Mouse (Mus musculus): ENCODE measurements at regions not wholly inside any gene's neighbourhood (a gene's known extent, or its start where the extent isn't known, plus 50 kb on each side); places are given as distances from the start of the nearest gene placed in this dataset.
"Not testable (repeated sequence)": the region's sequence is repeated elsewhere in the genome, so short reads cannot be mapped to it uniquely, and the experiment has no call there.

DNA sequence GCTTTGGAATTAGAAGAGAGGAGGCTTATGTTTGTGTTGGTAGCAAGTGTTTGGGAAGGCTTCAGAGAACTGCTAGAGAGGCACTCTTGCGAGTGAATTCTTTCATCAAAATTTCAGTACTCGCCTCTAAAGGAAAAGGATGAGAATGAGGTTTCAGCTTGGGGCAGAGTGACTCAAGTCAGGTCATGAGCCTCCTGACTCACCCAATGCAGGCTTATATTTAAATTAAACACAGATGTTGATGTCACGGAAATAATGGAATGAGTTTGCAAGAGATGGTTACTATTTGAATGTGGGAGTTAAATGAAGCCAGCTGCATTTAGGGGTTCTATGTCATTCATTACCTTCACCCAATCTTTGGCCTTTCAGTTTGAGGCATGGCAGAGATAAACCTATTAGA lies 348.4 kb downstream of the Edem1 start:
- no peak for DNase-seq
- Histone ChIP-seq H3K9me3 (replicated peaks) (no peaks in the 10 kb centered on the region), H3K9ac (no peak overlapping the region), H3K36me3 (no peaks in the 10 kb centered on the region), H3K4me1 (replicated peaks) (no peaks in the 10 kb centered on the region), H3K4me2 (no peak overlapping the region), H3K4me3 (replicated peaks) (no peak overlapping the region), H3K27me3 (no peaks in the 10 kb centered on the region), H3K27ac (no peak overlapping the region)
- 62% methylated on average over 3 of the region's 3 CpGs for WGBS (ENCODE audit: insufficient replicate concordance)
- ATAC-seq (ENCODE audit: low read depth), result no peak

DNA sequence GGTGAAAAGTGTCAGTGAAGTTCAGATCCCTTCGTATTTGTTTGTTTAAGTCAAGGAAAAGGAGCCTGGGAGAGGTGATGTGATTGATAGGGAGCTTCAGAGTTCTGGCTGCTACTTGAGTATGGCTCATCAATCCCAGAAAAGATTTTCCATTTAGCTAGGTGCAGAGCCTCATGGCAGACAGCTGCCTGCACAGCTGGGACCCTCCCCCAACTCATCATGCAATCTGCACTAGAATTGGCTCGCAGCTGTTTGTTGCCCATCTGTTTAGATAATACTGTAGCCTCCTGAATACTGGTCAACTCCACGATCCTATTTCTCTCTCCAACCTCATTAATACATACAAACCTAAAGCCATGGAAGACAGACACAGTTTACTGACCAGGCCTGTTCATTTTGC lies 354.4 kb downstream of the Edem1 start:
- ATAC-seq (ENCODE audit: low read depth) (no peak), DNase-seq (no peak)
- H3K4me3 ChIP-seq (replicated peaks), result no peak overlapping the region
- no peak overlapping the region for H3K9ac ChIP-seq
- no peaks in the 10 kb centered on the region for H3K9me3 ChIP-seq (replicated peaks)
- H3K36me3 ChIP-seq, result no peaks in the 10 kb centered on the region
- H3K27ac ChIP-seq, result no peak overlapping the region
- H3K4me1 ChIP-seq (replicated peaks), result no peaks in the 10 kb centered on the region
- WGBS (ENCODE audit: insufficient replicate concordance), result 41% methylated on average over 3 of the region's 3 CpGs
- H3K27me3 ChIP-seq, result no peaks in the 10 kb centered on the region
- no peak overlapping the region for H3K4me2 ChIP-seq

DNA sequence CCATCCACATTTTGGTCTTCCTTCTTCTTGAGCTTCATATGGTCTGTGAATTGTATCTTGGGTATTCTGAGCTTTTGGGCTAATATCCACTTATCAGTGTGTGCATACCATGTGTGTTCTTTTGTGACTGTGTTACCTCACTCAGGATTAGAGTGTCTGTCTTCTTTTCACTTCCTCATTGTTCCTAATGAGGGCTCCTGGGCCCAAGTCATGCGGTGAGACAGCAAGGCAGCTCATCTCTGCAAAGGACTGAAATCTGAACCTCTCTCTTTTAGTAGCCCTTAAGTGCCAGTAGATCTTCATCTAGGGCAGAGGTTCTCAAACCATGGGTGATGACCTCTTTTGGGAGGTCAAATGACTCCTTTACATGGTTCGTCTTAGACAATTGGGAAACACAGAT lies 364.6 kb downstream of the Edem1 start:
- H3K9ac ChIP-seq; H3K27ac ChIP-seq; H3K4me2 ChIP-seq; H3K4me1 ChIP-seq (replicated peaks); ATAC-seq (ENCODE audit: low read depth); H3K27me3 ChIP-seq; H3K4me3 ChIP-seq (replicated peaks); DNase-seq; H3K36me3 ChIP-seq; H3K9me3 ChIP-seq (replicated peaks): not testable (repeated sequence)
- WGBS (ENCODE audit: insufficient replicate concordance), result 59% methylated on average over 2 of the region's 2 CpGs

DNA sequence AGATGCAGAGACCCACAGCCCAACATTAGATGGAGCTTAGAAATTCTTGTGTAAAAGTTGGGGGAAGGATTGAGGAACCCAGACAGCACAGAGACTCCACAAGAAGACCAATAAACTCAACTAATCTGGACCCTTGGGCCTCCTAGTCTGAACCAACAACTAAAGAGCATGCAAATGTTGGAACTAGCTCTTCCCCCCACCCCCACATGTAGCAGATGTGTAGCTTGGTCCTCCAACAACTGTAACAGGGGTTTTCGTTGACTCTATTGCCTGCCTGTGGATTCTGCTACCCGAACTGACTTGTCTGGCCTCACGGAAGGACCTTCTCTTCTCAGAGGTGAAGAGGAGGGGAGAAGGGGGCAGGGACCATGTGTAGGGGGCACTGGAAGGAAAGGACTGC lies 365.2 kb downstream of the Edem1 start:
- 74% methylated on average over 3 of the region's 3 CpGs for WGBS (ENCODE audit: insufficient replicate concordance)
- no peaks in the 10 kb centered on the region for H3K9me3 ChIP-seq (replicated peaks)
- H3K27me3 ChIP-seq, result no peaks in the 10 kb centered on the region
- ATAC-seq (ENCODE audit: low read depth), result no peak
- no peak overlapping the region for H3K4me2 ChIP-seq
- no peak for DNase-seq
- H3K27ac ChIP-seq, result no peak overlapping the region
- no peaks in the 10 kb centered on the region for H3K36me3 ChIP-seq
- H3K4me1 ChIP-seq (replicated peaks), result no peaks in the 10 kb centered on the region
- H3K4me3 ChIP-seq (replicated peaks), result no peak overlapping the region
- H3K9ac ChIP-seq, result no peak overlapping the region

DNA sequence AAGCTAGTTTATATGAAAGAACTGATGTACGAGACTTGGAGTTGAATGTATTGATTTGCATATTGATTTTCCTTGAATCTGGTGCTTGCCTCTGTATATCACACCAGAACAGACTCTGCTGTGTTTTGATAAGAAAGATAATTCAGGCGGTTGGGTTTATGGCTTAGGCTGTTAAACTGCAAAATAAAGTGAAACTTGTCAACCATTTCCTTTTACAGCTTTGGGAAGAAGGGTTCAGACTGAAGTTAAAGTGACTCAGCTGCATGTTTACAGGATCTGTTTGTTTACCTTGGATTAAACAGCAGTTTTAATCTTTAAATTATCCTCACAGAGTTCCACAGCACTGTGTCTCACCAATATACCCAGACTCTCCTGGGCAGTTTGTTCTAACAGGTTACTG lies 381.3 kb downstream of the Edem1 start:
- no peak overlapping the region for H3K4me3 ChIP-seq (replicated peaks)
- H3K27ac ChIP-seq, result no peak overlapping the region
- H3K9ac ChIP-seq, result no peak overlapping the region
- no peaks in the 10 kb centered on the region for H3K9me3 ChIP-seq (replicated peaks)
- no peak overlapping the region for H3K4me2 ChIP-seq
- WGBS (ENCODE audit: insufficient replicate concordance), result 21% methylated on average over 2 of the region's 2 CpGs
- no peaks in the 10 kb centered on the region for H3K27me3 ChIP-seq
- ATAC-seq (ENCODE audit: low read depth) (no peak), DNase-seq (no peak)
- H3K4me1 ChIP-seq (replicated peaks), result no peaks in the 10 kb centered on the region
- no peaks in the 10 kb centered on the region for H3K36me3 ChIP-seq

DNA sequence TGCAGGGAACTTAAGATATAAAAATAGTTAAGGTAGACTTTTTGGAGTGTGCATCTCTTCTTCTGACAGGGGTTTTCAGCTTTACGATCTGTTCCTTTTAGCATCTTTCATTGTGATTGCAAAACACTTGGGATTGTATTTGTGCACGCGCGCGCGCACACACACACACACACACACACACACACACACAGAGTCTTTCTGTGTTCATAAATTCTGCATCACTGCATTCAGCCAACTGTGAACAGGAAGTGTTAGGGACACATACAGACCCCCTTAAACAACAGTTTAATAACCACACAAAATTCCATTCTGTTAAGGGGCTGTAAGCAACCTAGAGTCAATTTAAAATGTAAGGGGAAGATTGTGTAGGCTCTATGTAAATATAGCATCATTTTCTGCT lies 401.9 kb downstream of the Edem1 start:
- ATAC-seq (ENCODE audit: low read depth) (no peak), DNase-seq (no peak)
- no peak overlapping the region for H3K4me3 ChIP-seq (replicated peaks)
- no peaks in the 10 kb centered on the region for H3K9me3 ChIP-seq (replicated peaks)
- no peaks in the 10 kb centered on the region for H3K4me1 ChIP-seq (replicated peaks)
- H3K4me2 ChIP-seq, result no peak overlapping the region
- WGBS (ENCODE audit: insufficient replicate concordance), result 83% methylated on average over 6 of the region's 6 CpGs
- no peak overlapping the region for H3K27ac ChIP-seq
- no peak overlapping the region for H3K9ac ChIP-seq
- no peaks in the 10 kb centered on the region for H3K27me3 ChIP-seq
- no peaks in the 10 kb centered on the region for H3K36me3 ChIP-seq

DNA sequence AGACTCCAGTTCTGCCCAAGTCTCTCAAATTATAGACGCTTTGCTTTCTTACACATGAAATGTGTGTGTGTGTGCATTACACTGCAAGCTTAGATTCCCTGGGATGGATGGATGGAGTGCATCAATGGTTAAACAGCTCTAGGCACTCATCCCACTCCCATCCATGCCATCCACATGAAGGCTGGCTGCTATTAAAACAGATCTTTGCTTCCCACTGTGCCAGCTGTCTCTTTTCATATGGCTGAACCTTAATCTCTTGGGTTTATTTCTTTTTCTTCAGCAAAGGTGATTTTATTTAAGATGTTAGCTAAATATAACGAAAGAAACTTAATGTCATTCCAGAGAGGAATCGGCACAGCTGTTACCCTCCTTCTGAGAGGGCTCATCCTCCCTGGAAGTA lies 405.0 kb downstream of the Edem1 start:
- H3K27ac ChIP-seq, result no peak overlapping the region
- H3K9me3 ChIP-seq (replicated peaks), result no peaks in the 10 kb centered on the region
- H3K4me2 ChIP-seq, result no peak overlapping the region
- no peak overlapping the region for H3K4me3 ChIP-seq (replicated peaks)
- H3K36me3 ChIP-seq, result no peaks in the 10 kb centered on the region
- ATAC-seq (ENCODE audit: low read depth) (no peak), DNase-seq (no peak)
- no peak overlapping the region for H3K9ac ChIP-seq
- H3K27me3 ChIP-seq, result no peaks in the 10 kb centered on the region
- no peaks in the 10 kb centered on the region for H3K4me1 ChIP-seq (replicated peaks)
- WGBS (ENCODE audit: insufficient replicate concordance), result 59% methylated on average over 3 of the region's 3 CpGs

DNA sequence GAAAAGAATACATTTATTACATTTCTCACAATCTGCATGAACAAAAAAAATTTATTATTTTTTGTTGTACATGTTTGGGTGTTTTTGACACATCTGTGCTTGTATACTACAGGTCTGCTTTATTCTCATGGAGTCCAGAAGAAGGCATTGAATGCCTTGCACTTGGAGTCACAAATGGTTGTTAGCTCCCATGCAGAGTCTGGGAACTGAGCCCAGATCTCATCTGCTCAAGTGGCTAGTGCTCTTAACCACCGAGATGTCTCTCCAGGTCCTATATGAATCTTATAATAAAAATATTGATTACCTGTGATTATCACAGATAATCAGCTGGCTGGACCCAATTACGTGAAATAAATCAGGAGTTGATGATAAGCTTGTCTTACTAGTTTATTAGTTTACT lies 417.2 kb downstream of the Edem1 start:
- no peaks in the 10 kb centered on the region for H3K9me3 ChIP-seq (replicated peaks)
- ATAC-seq (ENCODE audit: low read depth) (no peak), DNase-seq (no peak)
- no peaks in the 10 kb centered on the region for H3K27me3 ChIP-seq
- no peak overlapping the region for H3K27ac ChIP-seq
- H3K36me3 ChIP-seq, result no peaks in the 10 kb centered on the region
- WGBS (ENCODE audit: insufficient replicate concordance), result 41% methylated on average over 2 of the region's 2 CpGs
- no peak overlapping the region for H3K9ac ChIP-seq
- no peak overlapping the region for H3K4me2 ChIP-seq
- no peaks in the 10 kb centered on the region for H3K4me1 ChIP-seq (replicated peaks)
- H3K4me3 ChIP-seq (replicated peaks), result no peak overlapping the region

DNA sequence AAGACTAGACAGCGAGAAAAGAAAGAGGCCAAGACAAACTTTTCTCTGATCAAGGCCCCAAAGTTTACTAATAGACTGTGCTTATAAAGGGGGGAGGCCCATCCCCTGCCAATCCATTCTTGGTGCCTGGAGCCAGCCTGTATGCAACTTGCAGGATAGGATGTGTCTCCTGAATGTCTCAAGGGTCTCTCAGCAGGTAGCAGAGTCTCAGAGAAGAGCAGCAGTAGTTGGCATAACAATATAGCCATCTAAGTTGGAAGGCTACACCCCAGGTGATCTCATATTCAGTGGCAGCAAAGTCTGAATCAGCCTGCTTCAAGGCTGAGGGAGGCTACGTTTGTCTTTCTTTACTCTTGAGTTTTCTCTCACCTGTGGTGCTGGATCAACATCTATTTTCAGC lies 418.1 kb downstream of the Edem1 start:
- H3K27ac ChIP-seq; H3K9me3 ChIP-seq (replicated peaks); H3K4me2 ChIP-seq; H3K9ac ChIP-seq; H3K36me3 ChIP-seq; H3K4me3 ChIP-seq (replicated peaks); DNase-seq; ATAC-seq (ENCODE audit: low read depth); H3K4me1 ChIP-seq (replicated peaks); H3K27me3 ChIP-seq: not testable (repeated sequence)
- 35% methylated on average over 2 of the region's 2 CpGs for WGBS (ENCODE audit: insufficient replicate concordance)
